Mouse (Mus musculus): ENCODE results near the gene Wt1. TPM values are rescaled to one million over a fixed set of nuclear protein-coding genes. Genes with fewer than 3 reads are reported as not detected.

The Wt1 gene
- polyA plus RNA-seq, 1 experiment from 2014 or later = 0.82 TPM

DNA sequence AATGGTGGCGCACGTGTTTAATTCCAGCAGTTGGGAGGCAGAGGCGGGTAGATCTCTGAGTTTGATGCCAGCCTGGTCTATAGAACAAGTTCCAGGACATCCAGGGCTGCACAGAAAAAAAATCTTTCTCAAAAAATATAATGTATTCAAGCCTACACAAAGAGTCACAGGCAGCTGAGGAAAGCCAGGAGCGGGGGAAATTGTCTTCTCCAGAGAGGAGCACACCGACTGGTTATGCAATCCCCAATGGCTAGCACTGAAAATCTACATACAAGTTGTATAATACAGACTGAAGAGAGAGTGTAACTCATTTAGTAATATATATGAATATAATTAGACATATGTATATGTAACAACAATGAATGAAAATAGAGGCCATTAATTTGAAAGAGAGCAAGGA lies 25.2 kb downstream of the Wt1 start:
- no peak for ATAC-seq (ENCODE audit: low FRiP score)
- H3K9ac ChIP-seq = no peak overlapping the region
- 90% methylated on average over 5 of the region's 5 CpGs for whole genome bisulfite sequencing
- H3K4me3 ChIP-seq = no peak overlapping the region
- H3K9me3 ChIP-seq = no peaks in the 10 kb centered on the region
- H3K4me1 ChIP-seq (replicated peaks) = no peaks in the 10 kb centered on the region
- H3K27ac ChIP-seq = no peak overlapping the region
- H3K4me2 ChIP-seq = no peak overlapping the region
- no peaks in the 10 kb centered on the region for H3K27me3 ChIP-seq
- no peaks in the 10 kb centered on the region for H3K36me3 ChIP-seq

DNA sequence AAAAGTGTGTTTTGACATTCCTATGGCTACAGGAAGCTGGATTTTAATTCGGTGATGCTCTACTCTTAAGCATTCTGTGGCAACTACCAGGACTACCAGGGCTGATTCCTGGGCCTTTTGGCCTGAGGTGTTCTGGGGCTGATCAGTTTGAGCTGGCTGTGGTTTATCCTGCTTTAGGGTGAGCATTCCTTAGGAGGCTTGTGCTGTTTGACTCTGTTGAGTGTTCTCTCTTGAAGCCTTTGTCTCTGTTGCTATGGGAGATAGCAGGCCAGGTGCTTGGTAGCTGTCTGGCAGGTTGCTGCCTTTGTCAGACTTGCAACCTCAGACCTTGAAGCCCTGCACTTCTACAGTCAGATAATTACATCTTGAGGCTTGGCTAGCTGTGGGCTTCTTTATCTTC lies 26.7 kb downstream of the Wt1 start:
- Histone ChIP-seq H3K9me3 (no peaks in the 10 kb centered on the region), H3K4me3 (no peak overlapping the region), H3K36me3 (no peaks in the 10 kb centered on the region), H3K4me1 (replicated peaks) (no peaks in the 10 kb centered on the region), H3K27ac (no peak overlapping the region), H3K9ac (no peak overlapping the region), H3K27me3 (no peaks in the 10 kb centered on the region), H3K4me2 (no peak overlapping the region)
- WGBS = 81% methylated on average over 1 of the region's 1 CpGs
- ATAC-seq (ENCODE audit: low FRiP score) = no peak

DNA sequence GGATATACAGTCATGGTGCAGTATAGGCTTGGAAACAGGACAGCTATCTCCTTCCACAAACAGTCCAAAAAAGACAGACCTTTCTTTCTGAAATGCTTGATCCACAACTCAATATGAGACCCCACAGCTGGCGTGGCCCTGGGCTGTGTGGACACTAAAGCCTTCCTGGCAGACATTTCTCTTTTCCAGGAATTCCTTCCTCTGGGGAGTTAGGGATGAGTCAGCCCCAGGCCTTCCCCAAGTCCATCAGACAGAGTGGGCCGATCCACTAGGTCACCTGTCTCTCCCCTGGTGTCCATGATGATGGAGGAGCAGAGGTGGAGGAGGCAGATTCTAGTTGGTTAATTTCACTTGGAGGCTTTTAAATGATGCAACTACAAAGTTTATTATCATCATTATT lies 34.6 kb downstream of the Wt1 start:
- Histone ChIP-seq H3K36me3 (no peaks in the 10 kb centered on the region), H3K27ac (no peak overlapping the region), H3K4me3 (no peak overlapping the region), H3K4me1 (replicated peaks) (no peaks in the 10 kb centered on the region), H3K27me3 (no peaks in the 10 kb centered on the region), H3K9ac (no peak overlapping the region), H3K4me2 (no peak overlapping the region), H3K9me3 (no peaks in the 10 kb centered on the region)
- WGBS = 91% methylated on average over 2 of the region's 2 CpGs
- no peak for ATAC-seq (ENCODE audit: low FRiP score)

DNA sequence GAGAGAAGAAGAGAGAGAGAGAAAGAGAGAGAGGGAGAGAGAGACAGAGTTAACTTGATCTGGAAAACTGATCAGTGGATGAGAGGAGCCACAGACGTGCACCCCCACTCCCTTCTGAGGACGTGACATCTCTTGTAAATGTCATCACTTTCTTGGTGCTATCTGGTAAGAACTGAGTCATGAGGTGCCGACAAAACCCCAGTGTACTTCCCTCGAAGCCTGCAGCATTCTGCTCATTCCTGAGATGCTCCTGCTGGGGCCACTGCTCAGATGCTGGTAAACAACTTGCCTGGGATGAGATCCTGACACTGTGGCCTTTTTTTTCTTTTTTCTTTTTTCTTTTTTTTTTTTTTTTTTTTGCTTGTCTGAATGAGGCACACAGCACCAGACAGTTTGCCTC lies 36.4 kb downstream of the Wt1 start:
- no peaks in the 10 kb centered on the region for H3K27me3 ChIP-seq
- no peaks in the 10 kb centered on the region for H3K36me3 ChIP-seq
- H3K27ac ChIP-seq = no peak overlapping the region
- H3K9me3 ChIP-seq = no peaks in the 10 kb centered on the region
- no peak overlapping the region for H3K4me2 ChIP-seq
- no peak for ATAC-seq (ENCODE audit: low FRiP score)
- no peak overlapping the region for H3K4me3 ChIP-seq
- no peak overlapping the region for H3K9ac ChIP-seq
- WGBS = 49% methylated on average over 4 of the region's 4 CpGs
- H3K4me1 ChIP-seq (replicated peaks) = no peaks in the 10 kb centered on the region

DNA sequence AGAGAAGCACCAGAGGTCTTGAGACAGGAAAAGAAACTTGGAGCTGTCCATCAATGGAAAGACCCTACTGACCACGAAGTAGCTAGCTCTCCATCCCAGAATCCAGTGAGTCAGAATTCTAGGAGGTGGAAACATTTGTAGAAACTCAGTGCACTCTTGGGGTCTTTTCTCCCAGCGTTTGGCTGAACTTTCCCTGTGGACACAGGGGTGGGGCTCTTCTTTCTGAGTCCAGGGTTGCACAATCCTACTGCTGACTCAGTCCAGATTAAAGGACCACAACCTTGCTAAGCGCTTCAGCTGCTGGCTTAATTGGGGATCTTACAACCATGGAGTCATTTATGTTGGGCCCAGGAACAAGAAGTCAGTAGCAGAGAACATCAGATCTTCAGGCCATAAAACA lies 41.8 kb downstream of the Wt1 start:
- Histone ChIP-seq H3K4me3 (no peak overlapping the region), H3K4me1 (replicated peaks) (no peaks in the 10 kb centered on the region), H3K36me3 (no peaks in the 10 kb centered on the region), H3K9me3 (no peaks in the 10 kb centered on the region), H3K9ac (no peak overlapping the region), H3K27ac (no peak overlapping the region), H3K4me2 (no peak overlapping the region), H3K27me3 (no peaks in the 10 kb centered on the region)
- ATAC-seq (ENCODE audit: low FRiP score) = no peak
- WGBS = 91% methylated on average over 3 of the region's 3 CpGs

DNA sequence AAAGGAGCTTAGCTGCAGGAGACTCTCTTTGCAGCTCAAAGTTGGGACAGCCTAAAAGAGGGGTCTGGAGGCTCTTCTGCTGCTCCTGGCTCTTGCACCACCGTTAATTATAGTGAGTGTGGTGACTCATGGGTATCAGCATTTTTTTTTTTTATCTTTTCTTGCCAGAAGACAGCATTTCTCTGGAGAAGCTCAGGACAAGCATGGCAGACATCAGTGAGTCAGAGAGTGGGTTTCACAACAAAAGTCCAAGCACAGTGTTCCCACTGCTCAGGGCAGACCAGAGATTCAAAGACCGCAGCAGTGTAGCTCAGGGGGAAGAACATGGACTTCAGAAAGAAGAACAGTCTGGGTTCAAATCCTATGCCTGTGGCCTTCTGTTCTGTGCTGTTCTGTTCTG lies 47.9 kb downstream of the Wt1 start:
- H3K27me3 ChIP-seq = no peaks in the 10 kb centered on the region
- 85% methylated on average over 2 of the region's 2 CpGs for WGBS
- no peak overlapping the region for H3K27ac ChIP-seq
- H3K4me3 ChIP-seq = no peak overlapping the region
- H3K4me2 ChIP-seq = no peak overlapping the region
- no peaks in the 10 kb centered on the region for H3K4me1 ChIP-seq (replicated peaks)
- ATAC-seq (ENCODE audit: low FRiP score) = no peak
- H3K36me3 ChIP-seq = no peaks in the 10 kb centered on the region
- no peak overlapping the region for H3K9ac ChIP-seq
- H3K9me3 ChIP-seq = peaks cover 10% of the 10 kb centered on the region; the same call in 1 of the 2 replicates

DNA sequence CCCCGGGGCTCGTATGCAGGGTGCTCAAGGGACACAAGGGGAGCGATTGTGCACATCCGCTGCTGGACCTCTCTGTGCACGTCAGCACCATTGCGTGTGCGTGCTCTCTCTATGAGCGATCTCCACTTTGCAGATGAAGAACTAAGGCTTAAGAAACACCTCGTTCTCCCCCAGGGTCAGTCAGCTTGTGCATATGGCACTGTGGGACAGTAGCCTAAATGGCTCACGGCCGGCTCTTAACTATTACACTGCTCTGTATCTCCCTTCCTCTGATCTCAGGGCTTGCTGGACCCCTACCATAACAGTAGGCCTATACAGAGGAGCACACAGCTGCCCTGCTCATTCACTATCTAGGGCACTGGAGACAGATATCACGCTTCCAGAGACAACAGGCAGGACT lies 52.5 kb downstream of the Wt1 start:
- Histone ChIP-seq H3K4me2 (no peak overlapping the region), H3K9ac (no peak overlapping the region), H3K4me1 (replicated peaks) (no peaks in the 10 kb centered on the region), H3K9me3 (peaks cover 10% of the 10 kb centered on the region; the same call in 1 of the 2 replicates), H3K27ac (no peak overlapping the region), H3K36me3 (no peaks in the 10 kb centered on the region), H3K4me3 (no peak overlapping the region), H3K27me3 (no peaks in the 10 kb centered on the region)
- ATAC-seq (ENCODE audit: low FRiP score) = no peak
- 89% methylated on average over 12 of the region's 12 CpGs for WGBS

DNA sequence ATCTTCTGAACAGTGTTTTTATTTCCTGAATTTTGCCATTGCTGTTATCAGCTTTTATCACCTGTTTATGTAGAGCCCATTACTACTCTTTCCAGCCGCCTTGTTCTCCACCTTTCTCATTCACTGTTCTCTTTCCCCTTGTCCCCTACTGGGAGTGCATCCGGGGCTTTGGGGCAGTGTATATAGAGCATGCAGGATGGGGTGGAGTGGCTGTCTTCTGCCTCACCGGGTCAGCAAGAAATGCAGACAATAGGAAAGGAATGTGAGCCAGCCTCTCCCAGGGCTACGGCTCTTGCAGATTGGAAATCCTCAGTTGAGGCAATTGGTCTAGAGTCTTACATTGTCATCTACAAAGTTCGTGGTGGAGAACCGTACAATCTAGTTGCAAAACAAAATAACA lies 56.2 kb downstream of the Wt1 start:
- Histone ChIP-seq H3K4me2 (no peak overlapping the region), H3K9ac (no peak overlapping the region), H3K4me1 (replicated peaks) (no peaks in the 10 kb centered on the region), H3K27me3 (no peaks in the 10 kb centered on the region), H3K4me3 (no peak overlapping the region), H3K36me3 (no peaks in the 10 kb centered on the region), H3K27ac (no peak overlapping the region), H3K9me3 (no peaks in the 10 kb centered on the region)
- no peak for ATAC-seq (ENCODE audit: low FRiP score)
- 34% methylated on average over 6 of the region's 6 CpGs for WGBS

DNA sequence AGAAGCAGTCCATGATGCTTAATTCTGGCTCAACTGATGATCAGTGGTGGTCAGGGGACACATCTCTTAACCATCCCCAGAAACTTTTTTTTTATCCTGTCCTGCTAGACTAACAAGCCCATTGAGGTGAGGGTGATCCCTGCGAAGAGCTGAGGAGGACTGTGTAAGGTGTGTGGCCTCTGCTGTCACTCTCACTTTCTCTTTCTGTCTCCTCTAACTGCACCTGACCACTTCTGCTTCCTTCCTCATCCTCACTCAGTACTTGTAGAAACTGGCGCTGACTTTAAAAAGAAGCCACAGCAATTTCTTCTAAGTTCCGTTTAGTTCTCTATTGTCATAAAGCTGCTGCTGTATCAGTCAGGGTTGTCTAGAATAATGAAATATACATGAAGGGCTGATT lies 58.8 kb downstream of the Wt1 start:
- no peak overlapping the region for H3K4me2 ChIP-seq
- no peaks in the 10 kb centered on the region for H3K4me1 ChIP-seq (replicated peaks)
- WGBS = 90% methylated on average over 3 of the region's 3 CpGs
- no peak for ATAC-seq (ENCODE audit: low FRiP score)
- no peak overlapping the region for H3K9ac ChIP-seq
- H3K27me3 ChIP-seq = no peaks in the 10 kb centered on the region
- no peak overlapping the region for H3K27ac ChIP-seq
- no peaks in the 10 kb centered on the region for H3K36me3 ChIP-seq
- H3K9me3 ChIP-seq = no peaks in the 10 kb centered on the region
- no peak overlapping the region for H3K4me3 ChIP-seq

DNA sequence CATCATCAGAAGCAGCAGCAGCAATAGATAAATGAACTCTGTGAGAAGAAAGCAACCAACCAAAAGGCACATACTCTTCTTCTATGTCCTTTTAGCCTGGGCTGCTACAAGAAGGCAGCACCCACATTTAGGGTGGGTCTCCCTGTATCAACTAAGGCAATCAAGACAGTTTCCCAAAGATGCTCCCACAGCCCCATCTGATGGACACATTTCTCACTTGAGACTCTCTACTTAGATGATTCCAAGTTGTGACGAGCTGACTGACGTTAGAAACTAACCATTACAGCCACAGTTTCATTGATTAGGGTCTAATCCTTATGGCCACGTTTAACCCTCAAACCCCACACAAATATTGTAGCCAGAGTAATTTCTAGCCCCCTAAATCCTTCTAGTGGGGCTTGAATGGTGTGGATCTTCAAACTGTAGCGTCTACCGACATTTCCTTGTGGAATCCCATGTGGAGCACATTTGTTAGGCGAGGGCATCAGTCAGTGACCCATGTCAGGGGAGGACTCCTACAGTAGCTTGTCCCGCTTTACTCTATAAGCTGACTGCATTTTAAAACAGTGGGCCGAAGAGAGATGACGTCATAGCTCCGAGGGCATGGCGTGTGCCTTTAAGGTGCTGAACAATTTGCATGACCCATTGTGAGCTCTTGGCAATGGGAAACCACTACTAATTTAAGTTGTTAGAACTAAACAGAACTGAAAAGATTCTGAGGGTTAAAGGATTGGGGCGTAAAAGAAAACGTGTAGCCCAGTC lies 59.6 kb downstream of the Wt1 start:
- Histone ChIP-seq H3K9me3 (no peaks in the 10 kb centered on the region), H3K4me3 (no peak overlapping the region), H3K9ac (no peak overlapping the region), H3K36me3 (no peaks in the 10 kb centered on the region), H3K4me1 (replicated peaks) (no peaks in the 10 kb centered on the region), H3K27me3 (no peaks in the 10 kb centered on the region), H3K27ac (no peak overlapping the region), H3K4me2 (no peak overlapping the region)
- no peak for ATAC-seq (ENCODE audit: low FRiP score)
- WGBS = 80% methylated on average over 13 of the region's 13 CpGs

DNA sequence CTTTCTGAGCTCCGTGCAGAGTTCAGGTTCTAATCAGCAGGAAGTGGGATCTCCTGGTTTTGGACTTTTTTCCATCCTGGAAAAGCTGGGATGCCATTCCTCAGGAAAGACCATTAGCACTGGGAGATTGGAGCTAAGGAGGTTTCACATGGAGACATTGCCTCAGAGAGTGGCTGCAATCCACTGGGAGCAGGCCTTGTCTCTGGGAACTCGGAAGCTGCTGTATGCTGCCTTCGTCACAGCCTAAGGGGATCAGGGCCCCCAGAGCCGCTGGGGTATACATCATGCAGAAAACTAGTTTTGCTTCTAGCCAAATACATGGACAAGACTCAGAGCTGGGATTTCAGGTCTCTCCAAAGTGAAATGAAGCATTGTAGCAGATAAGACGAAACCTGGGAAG lies 60.3 kb downstream of the Wt1 start:
- no peaks in the 10 kb centered on the region for H3K4me1 ChIP-seq (replicated peaks)
- 84% methylated on average over 5 of the region's 5 CpGs for WGBS
- no peaks in the 10 kb centered on the region for H3K9me3 ChIP-seq
- no peak for ATAC-seq (ENCODE audit: low FRiP score)
- H3K36me3 ChIP-seq = no peaks in the 10 kb centered on the region
- no peak overlapping the region for H3K4me3 ChIP-seq
- no peaks in the 10 kb centered on the region for H3K27me3 ChIP-seq
- no peak overlapping the region for H3K27ac ChIP-seq
- H3K4me2 ChIP-seq = no peak overlapping the region
- H3K9ac ChIP-seq = no peak overlapping the region

DNA sequence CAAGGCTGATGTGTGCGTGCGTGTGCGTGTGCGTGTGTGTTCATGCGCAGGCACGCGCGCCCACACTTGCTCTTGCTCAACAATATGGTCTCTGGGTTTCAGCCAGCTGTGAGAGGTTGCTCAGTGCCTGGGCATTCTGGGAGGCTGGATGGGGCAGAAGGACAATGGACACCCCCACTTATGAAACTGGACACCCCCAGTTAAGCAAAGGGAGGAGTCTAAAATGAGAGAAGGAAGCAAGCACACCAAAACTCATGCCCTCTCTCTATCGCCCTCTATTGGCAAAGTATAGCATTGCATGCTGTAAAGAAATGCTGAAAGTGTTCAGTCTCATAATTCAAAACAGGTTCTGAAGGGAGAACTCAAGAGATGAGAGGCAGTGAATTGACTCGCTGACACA lies 61.9 kb downstream of the Wt1 start:
- ATAC-seq (ENCODE audit: low FRiP score) = no peak
- Histone ChIP-seq H3K9me3 (no peaks in the 10 kb centered on the region), H3K4me1 (replicated peaks) (no peaks in the 10 kb centered on the region), H3K27me3 (no peaks in the 10 kb centered on the region), H3K4me3 (no peak overlapping the region), H3K9ac (no peak overlapping the region), H3K27ac (no peak overlapping the region), H3K36me3 (no peaks in the 10 kb centered on the region), H3K4me2 (no peak overlapping the region)
- 78% methylated on average over 10 of the region's 10 CpGs for WGBS

DNA sequence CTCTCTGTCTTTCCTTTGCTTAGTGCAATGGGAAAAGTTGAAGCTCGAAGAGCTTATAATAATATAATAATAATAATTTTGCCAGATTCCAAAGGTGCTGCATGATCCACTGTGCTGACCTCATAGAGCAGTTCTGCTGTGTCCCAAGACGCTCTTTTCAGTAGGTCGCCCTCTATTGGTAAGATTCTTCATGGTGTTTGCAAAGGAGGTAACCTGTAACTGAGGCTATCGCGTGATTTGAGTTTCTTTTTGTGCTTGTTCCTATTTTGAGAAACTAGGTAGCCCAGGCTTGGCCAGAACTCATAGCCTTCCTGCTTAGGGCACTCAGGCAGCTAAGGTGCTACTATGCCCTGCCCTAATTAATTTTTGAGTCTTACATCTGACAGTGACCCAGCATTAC lies 63.0 kb downstream of the Wt1 start:
- Histone ChIP-seq H3K27me3 (no peaks in the 10 kb centered on the region), H3K9me3 (no peaks in the 10 kb centered on the region), H3K4me3 (no peak overlapping the region), H3K4me1 (replicated peaks) (no peaks in the 10 kb centered on the region), H3K9ac (no peak overlapping the region), H3K36me3 (no peaks in the 10 kb centered on the region), H3K27ac (no peak overlapping the region), H3K4me2 (no peak overlapping the region)
- no peak for ATAC-seq (ENCODE audit: low FRiP score)
- 33% methylated on average over 5 of the region's 5 CpGs for WGBS
